Mouse (Mus musculus): ENCODE data around the gene Slco1a6.

Slco1a6 gene

GRCm38 (mm10) chr6:142040306-142041175 lies 167.8 kb downstream of the Slco1a6 start:
- in situ Hi-C loops (cut with MboI, MseI) = loop anchor here in 1 of 2 experiments (10.0 kb wide), 1 partner anchor 1136 kb away; no protein-coding TSS in a partner anchor

- in situ Hi-C loops (cut with MboI, MseI) = no loop called here
Observed at GRCm38 (mm10) chr6:142035771-142036170, 172.6 kb downstream of the Slco1a6 start.
